Mouse (Mus musculus) hindbrain, embryonic 15.5 days (tissue): ENCODE measurements at regions not wholly inside any gene's neighbourhood (a gene's known extent, or its start where the extent isn't known, plus 50 kb on each side); places are given as distances from the start of the nearest gene placed in this dataset.
"Not testable (repeated sequence)": the region's sequence is repeated elsewhere in the genome, so short reads cannot be mapped to it uniquely, and the experiment has no call there.

ENCODE experiments used
- ATAC-seq: fragments of 200-750 bp; cut with Nextera tagmentation; 2 replicates; pipeline ENCODE4 v1.8.0; 2017; ENCODE audit warnings: low read depth, moderate number of reproducible peaks, moderate TSS enrichment; ENCODE audit not compliant: low FRiP score
- H3K27ac ChIP-seq: fragments of 300-500 bp; sonication (generic); replicated peaks from 2 replicates; pipeline ENCODE4 v1.5.1; 2015; ENCODE audit warnings: mild to moderate bottlenecking, inconsistent platforms
- H3K27me3 ChIP-seq: fragments of 300-500 bp; sonication (generic); 2 replicates; pipeline ENCODE4 v1.6.1; 2015; ENCODE audit warnings: control low read depth, inconsistent platforms
- H3K36me3 ChIP-seq: fragments of 300-500 bp; sonication (generic); 2 replicates; pipeline ENCODE4 v1.6.1; 2015; ENCODE audit warnings: control low read depth, inconsistent platforms
- H3K4me1 ChIP-seq: fragments of 300-500 bp; sonication (generic); replicated peaks from 2 replicates; pipeline ENCODE4 v1.6.1; 2015; ENCODE audit warnings: control low read depth, inconsistent platforms
- H3K4me2 ChIP-seq: fragments of 300-500 bp; sonication (generic); 2 replicates; pipeline ENCODE4 v1.6.1; 2015; ENCODE audit warnings: moderate library complexity, mild to moderate bottlenecking, inconsistent platforms
- H3K4me3 ChIP-seq: fragments of 300-500 bp; sonication (generic); 2 replicates; pipeline ENCODE4 v1.5.1; 2015; ENCODE audit warnings: mild to moderate bottlenecking, inconsistent platforms
- H3K9ac ChIP-seq: fragments of 300-500 bp; sonication (generic); 2 replicates; pipeline ENCODE4 v1.6.1; 2015; ENCODE audit warnings: inconsistent platforms
- H3K9me3 ChIP-seq: fragments of 300-500 bp; sonication (generic); 2 replicates; pipeline ENCODE4 v1.6.1; 2016; ENCODE audit warnings: control low read depth, inconsistent platforms
- WGBS: fragments of 180-500 bp; shearing (Covaris S2); methylation state at CpG from one replicate; pipeline ENCODE4 v1.1.7; 2015; 5-methylcytosine and 5-hydroxymethylcytosine counted together

- Histone ChIP-seq H3K4me3 (no peak overlapping the region), H3K9me3 (no peaks in the 10 kb centered on the region), H3K27me3 (no peaks in the 10 kb centered on the region), H3K9ac (no peak overlapping the region), H3K27ac (no peak overlapping the region), H3K4me2 (no peak overlapping the region), H3K36me3 (no peaks in the 10 kb centered on the region), H3K4me1 (no peaks in the 10 kb centered on the region)
- no peak for ATAC-seq
- WGBS = 28% methylated on average over 1 of the region's 1 CpGs
These were observed 249.4 kb upstream of the Akr1e1 start for GRCm38 (mm10) chr13:4858341-4858740.

GRCm38 (mm10) chr13:4839481-4839880 is 230.5 kb upstream of the Akr1e1 start:
- H3K27me3 ChIP-seq, H3K9ac ChIP-seq, H3K4me1 ChIP-seq, H3K27ac ChIP-seq, ATAC-seq, H3K9me3 ChIP-seq, H3K36me3 ChIP-seq, H3K4me2 ChIP-seq, H3K4me3 ChIP-seq: not testable (repeated sequence)
- WGBS = 93% methylated on average over 2 of the region's 2 CpGs

GRCm38 (mm10) chr13:4826756-4827155 is 217.8 kb upstream of the Akr1e1 start:
- Histone ChIP-seq H3K9me3 (no peaks in the 10 kb centered on the region), H3K4me3 (no peak overlapping the region), H3K4me2 (no peak overlapping the region), H3K9ac (no peak overlapping the region), H3K36me3 (no peaks in the 10 kb centered on the region), H3K4me1 (no peaks in the 10 kb centered on the region), H3K27me3 (no peaks in the 10 kb centered on the region), H3K27ac (no peak overlapping the region)
- WGBS = 95% methylated on average over 3 of the region's 3 CpGs
- ATAC-seq = no peak

DNA sequence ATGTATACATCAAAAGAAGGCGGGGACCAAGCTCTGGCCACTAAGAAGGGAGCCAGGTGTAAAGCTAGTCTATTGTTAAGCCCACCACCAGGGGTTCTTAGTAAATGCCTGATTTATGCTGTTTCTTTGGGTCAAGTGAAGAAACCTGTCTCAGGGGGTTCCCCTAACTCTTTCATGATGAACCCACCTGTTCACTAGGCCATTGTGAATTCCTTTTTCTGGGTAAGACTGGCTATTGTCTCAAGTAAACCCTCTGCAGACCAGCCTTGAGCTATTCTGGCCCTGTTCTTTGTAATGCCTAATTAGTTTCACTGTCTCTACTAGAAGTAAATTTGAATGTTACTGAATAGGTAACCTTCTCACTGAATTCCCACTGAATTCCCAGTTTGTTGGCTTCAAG is 216.8 kb upstream of the Akr1e1 start:
- not testable (repeated sequence) for H3K9ac ChIP-seq, H3K4me3 ChIP-seq, H3K9me3 ChIP-seq, H3K4me1 ChIP-seq, H3K36me3 ChIP-seq, ATAC-seq, H3K27ac ChIP-seq, H3K27me3 ChIP-seq, H3K4me2 ChIP-seq
- WGBS = 90% methylated on average over 1 of the region's 1 CpGs

- Histone ChIP-seq H3K9ac (no peak overlapping the region), H3K27ac (no peak overlapping the region), H3K4me1 (no peaks in the 10 kb centered on the region), H3K4me2 (no peak overlapping the region), H3K27me3 (no peaks in the 10 kb centered on the region), H3K4me3 (no peak overlapping the region), H3K36me3 (no peaks in the 10 kb centered on the region), H3K9me3 (no peaks in the 10 kb centered on the region)
- ATAC-seq = no peak
- WGBS = 89% methylated on average over 2 of the region's 2 CpGs
These were observed 197.9 kb upstream of the Akr1e1 start for GRCm38 (mm10) chr13:4806876-4807275.

DNA sequence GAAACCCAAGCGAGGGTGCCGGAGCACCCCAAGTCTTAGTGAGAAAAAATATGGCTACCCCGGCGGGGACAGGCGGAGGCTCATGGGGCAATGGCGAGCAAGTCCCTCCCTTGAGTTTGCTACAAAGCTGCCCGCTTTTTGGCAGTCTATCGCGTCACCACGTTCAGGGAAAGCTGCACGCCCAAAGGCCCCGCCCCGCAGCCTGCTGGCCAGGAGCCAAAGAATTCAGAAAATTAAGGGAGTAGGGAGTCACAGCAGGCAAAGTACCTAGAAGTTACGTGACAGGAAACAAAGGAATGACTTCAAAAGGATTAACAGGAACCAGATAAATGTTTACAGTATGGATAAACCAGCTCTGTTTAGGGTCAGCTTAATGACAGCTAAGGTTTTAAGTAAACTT is 191.7 kb upstream of the Akr1e1 start:
- Histone ChIP-seq H3K27ac (no peak overlapping the region), H3K4me2 (no peak overlapping the region), H3K4me1 (no peaks in the 10 kb centered on the region), H3K9ac (no peak overlapping the region), H3K36me3 (no peaks in the 10 kb centered on the region), H3K4me3 (no peak overlapping the region), H3K9me3 (0 out of 2 replicates have a peak, but pooled peaks cover 4% of the 10 kb centered on the region), H3K27me3 (no peaks in the 10 kb centered on the region)
- 92% methylated on average over 14 of the region's 14 CpGs for WGBS
- no peak for ATAC-seq

DNA sequence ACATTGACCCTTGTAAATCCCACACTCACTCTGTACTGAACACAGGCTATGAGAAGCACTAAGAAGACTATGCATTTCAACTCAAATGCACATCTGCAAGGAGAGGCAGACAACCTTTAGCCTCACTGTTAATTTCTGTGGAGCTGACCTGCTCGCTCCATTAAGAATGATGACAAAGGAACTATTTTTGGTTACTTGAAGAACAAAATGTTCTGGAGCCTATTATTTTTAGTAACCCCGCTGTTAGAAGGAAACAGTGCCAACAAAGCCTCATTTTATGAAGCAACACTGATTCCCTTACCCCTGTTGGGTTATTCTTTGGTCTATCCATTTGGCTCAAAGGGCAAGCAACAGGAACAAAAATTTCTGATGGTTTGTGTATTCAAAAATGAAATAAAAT is 182.2 kb upstream of the Akr1e1 start:
- no peak for ATAC-seq
- H3K4me2 ChIP-seq = no peak overlapping the region
- H3K4me3 ChIP-seq = no peak overlapping the region
- 86% methylated on average over 2 of the region's 2 CpGs for WGBS
- no peak overlapping the region for H3K27ac ChIP-seq
- no peaks in the 10 kb centered on the region for H3K27me3 ChIP-seq
- no peak overlapping the region for H3K9ac ChIP-seq
- H3K4me1 ChIP-seq = no peaks in the 10 kb centered on the region
- no peaks in the 10 kb centered on the region for H3K9me3 ChIP-seq
- no peaks in the 10 kb centered on the region for H3K36me3 ChIP-seq

- Histone ChIP-seq H3K9me3 (no peaks in the 10 kb centered on the region), H3K36me3 (no peaks in the 10 kb centered on the region), H3K4me3 (no peak overlapping the region), H3K9ac (no peak overlapping the region), H3K4me2 (no peak overlapping the region), H3K27me3 (no peaks in the 10 kb centered on the region), H3K27ac (no peak overlapping the region), H3K4me1 (no peaks in the 10 kb centered on the region)
- WGBS = 82% methylated on average over 2 of the region's 2 CpGs
- no peak for ATAC-seq
These were observed 181.4 kb upstream of the Akr1e1 start for GRCm38 (mm10) chr13:4790414-4790813.

GRCm38 (mm10) chr13:4783290-4783689 is 174.3 kb upstream of the Akr1e1 start:
- Histone ChIP-seq H3K9ac (no peak overlapping the region), H3K9me3 (no peaks in the 10 kb centered on the region), H3K36me3 (no peaks in the 10 kb centered on the region), H3K27me3 (no peaks in the 10 kb centered on the region), H3K4me1 (no peaks in the 10 kb centered on the region), H3K27ac (no peak overlapping the region), H3K4me3 (no peak overlapping the region), H3K4me2 (no peak overlapping the region)
- no peak for ATAC-seq
- 46% methylated on average over 3 of the region's 3 CpGs for WGBS

GRCm38 (mm10) chr13:4778264-4778823 is 169.4 kb upstream of the Akr1e1 start:
- not testable (repeated sequence) for H3K4me1 ChIP-seq, ATAC-seq, H3K36me3 ChIP-seq, H3K9me3 ChIP-seq, H3K27ac ChIP-seq, H3K4me3 ChIP-seq, H3K4me2 ChIP-seq, H3K9ac ChIP-seq, H3K27me3 ChIP-seq
- WGBS = 83% methylated on average over 3 of the region's 3 CpGs

GRCm38 (mm10) chr13:4776855-4777254 is 167.9 kb upstream of the Akr1e1 start:
- Histone ChIP-seq H3K4me1 (no peaks in the 10 kb centered on the region), H3K27me3 (no peaks in the 10 kb centered on the region), H3K4me3 (no peak overlapping the region), H3K9ac (no peak overlapping the region), H3K36me3 (no peaks in the 10 kb centered on the region), H3K9me3 (no peaks in the 10 kb centered on the region), H3K27ac (no peak overlapping the region), H3K4me2 (no peak overlapping the region)
- WGBS = 47% methylated on average over 4 of the region's 4 CpGs
- no peak for ATAC-seq

DNA sequence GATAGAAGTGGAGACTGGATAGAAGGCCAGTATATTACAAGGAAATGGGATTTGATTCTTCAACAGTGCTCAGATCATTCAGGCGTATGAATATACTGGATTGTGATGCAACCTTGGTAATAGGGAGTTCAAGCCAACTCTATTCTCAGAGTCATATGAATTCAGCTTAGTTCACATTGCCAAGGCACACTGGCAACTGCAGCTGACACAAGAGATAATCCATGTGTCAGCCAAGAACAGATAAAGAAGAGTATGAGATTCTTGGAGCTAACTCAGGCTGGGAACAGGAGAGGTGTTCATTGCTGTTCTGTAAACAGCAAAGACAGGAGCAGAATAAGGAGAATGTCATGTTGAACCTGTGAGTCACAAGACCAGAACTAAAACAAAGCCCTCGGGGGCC is 163.3 kb upstream of the Akr1e1 start:
- no peaks in the 10 kb centered on the region for H3K9me3 ChIP-seq
- no peaks in the 10 kb centered on the region for H3K36me3 ChIP-seq
- no peak overlapping the region for H3K9ac ChIP-seq
- WGBS = 96% methylated on average over 2 of the region's 2 CpGs
- H3K4me3 ChIP-seq = no peak overlapping the region
- H3K27me3 ChIP-seq = no peaks in the 10 kb centered on the region
- no peak overlapping the region for H3K4me2 ChIP-seq
- ATAC-seq = no peak
- no peak overlapping the region for H3K27ac ChIP-seq
- no peaks in the 10 kb centered on the region for H3K4me1 ChIP-seq
